Mouse (Mus musculus) thymus, postnatal 36 days (tissue): ENCODE results near the gene Gjd3.
A peak's percentile ranks its signal among the peaks of the same experiment; 100 is the strongest.
"Not testable (repeated sequence)": the region's sequence is repeated elsewhere in the genome, so short reads cannot be mapped to it uniquely, and the experiment has no call there.

Experiments used
- DNase-seq, 2 experiments: peaks; one replicate each; pipeline ENCODE4 v3.0.0; 2022; ENCODE audit warnings: mixed read lengths in 2 of 2

Gjd3 gene

GRCm38 (mm10) chr11:98943741-98944461 lies 38.9 kb downstream of the Gjd3 start:
- DNase-seq = peak; percentile 34 to 42

- peak; percentile 41 to 57 for DNase-seq
Measured at GRCm38 (mm10) chr11:98942923-98943641, 39.7 kb downstream of the Gjd3 start.

- DNase-seq = no peak
Measured at GRCm38 (mm10) chr11:98942555-98942922, 40.3 kb downstream of the Gjd3 start.

- DNase-seq = peak; percentile 90 to 92
Measured at GRCm38 (mm10) chr11:98941826-98942550, 40.8 kb downstream of the Gjd3 start.

- DNase-seq = no peak
Measured at GRCm38 (mm10) chr11:98941341-98941825, 41.4 kb downstream of the Gjd3 start.

- DNase-seq = peak; percentile 28 to 48
Measured at GRCm38 (mm10) chr11:98940776-98941175, 42.0 kb downstream of the Gjd3 start.

GRCm38 (mm10) chr11:98939953-98940641 lies 42.7 kb downstream of the Gjd3 start:
- DNase-seq = peak; percentile 35 to 50

- peak; percentile 64 to 80 for DNase-seq
Measured at GRCm38 (mm10) chr11:98939084-98939952, 43.5 kb downstream of the Gjd3 start.

GRCm38 (mm10) chr11:98938701-98939083 lies 44.1 kb downstream of the Gjd3 start:
- DNase-seq = no peak

GRCm38 (mm10) chr11:98937914-98938694 lies 44.7 kb downstream of the Gjd3 start:
- peak; percentile 74 to 83 for DNase-seq

GRCm38 (mm10) chr11:98937410-98937913 lies 45.4 kb downstream of the Gjd3 start:
- DNase-seq = peak; percentile 85 to 91

GRCm38 (mm10) chr11:98936606-98937409 lies 46.0 kb downstream of the Gjd3 start:
- DNase-seq = no peak

- no peak for DNase-seq
Measured at GRCm38 (mm10) chr11:98936170-98936569, 46.6 kb downstream of the Gjd3 start.

- no peak for DNase-seq
Measured at GRCm38 (mm10) chr11:98935123-98935522, 47.7 kb downstream of the Gjd3 start.

GRCm38 (mm10) chr11:98934367-98934766 lies 48.4 kb downstream of the Gjd3 start:
- DNase-seq = no peak

- not testable (repeated sequence) for DNase-seq
Measured at GRCm38 (mm10) chr11:98933847-98934246, 49.0 kb downstream of the Gjd3 start.

- DNase-seq = peak; percentile 67 to 71
Measured at GRCm38 (mm10) chr11:98933151-98933550, 49.7 kb downstream of the Gjd3 start.

- DNase-seq = peak in 1 of 2 experiments; percentile 43
Measured at GRCm38 (mm10) chr11:98932293-98933091, 50.3 kb downstream of the Gjd3 start.
